Mouse (Mus musculus): ENCODE results near the gene Ap1s2.

- TF ChIP-seq POLR2A (IDR thresholded peaks at IDR 0.05; ENCODE audit: control insufficient read depth, low read depth, low read length) (no peak), CTCF (IDR thresholded peaks at IDR 0.05; ENCODE audit: control insufficient read depth, insufficient read depth, insufficient replicate concordance, low read depth, low read length) (no peak)
Observed at GRCm38 (mm10) chrX:163981500-163981899, 72.7 kb downstream of the Ap1s2 start.

Measured in testis, adult 2 months (tissue).